Mouse (Mus musculus): ENCODE measurements around the gene Dock7.
A peak's percentile ranks its signal among the peaks of the same experiment; 100 is the strongest.

Gene Dock7

DNA sequence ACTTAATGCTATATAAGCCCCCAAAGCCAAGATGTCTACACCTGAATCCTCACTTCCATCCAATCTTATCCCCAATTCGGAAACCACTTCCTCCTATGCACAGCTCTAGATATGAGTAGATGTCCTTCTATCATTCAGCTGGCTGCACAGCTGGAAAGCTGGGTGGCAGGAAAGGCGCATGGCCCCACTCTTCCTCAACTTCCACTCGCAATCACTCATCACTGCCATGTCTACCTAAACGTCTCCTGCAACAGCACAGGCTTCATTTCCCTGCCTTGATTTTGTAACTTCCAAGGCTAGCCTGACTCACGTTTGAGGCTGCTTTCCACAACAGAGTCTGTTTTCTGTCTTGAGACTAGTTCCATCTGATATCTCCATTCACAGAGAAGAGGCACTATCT, 1.7 kb downstream of the Dock7 start:
- no peak for DNase-seq

DNA sequence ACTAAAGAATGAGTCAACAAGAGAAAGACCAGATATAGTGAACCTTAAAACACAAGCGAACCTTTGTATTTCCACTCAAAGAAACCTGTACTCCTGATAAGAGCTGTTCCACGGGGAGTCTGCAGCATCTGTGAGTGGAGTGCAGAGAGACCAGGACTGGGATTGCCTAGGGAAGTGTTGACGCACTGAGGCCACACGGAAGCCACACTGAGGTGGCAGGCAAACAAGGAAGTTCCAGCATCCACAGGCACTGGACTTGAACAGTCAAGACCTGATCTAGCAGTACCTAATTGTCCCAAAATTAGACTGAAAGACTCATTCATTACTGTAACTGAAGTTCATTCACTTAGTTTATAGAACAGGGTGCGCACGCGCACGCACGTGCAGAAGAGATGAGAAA, 4.9 kb downstream of the Dock7 start:
- DNase-seq, result no peak

DNA sequence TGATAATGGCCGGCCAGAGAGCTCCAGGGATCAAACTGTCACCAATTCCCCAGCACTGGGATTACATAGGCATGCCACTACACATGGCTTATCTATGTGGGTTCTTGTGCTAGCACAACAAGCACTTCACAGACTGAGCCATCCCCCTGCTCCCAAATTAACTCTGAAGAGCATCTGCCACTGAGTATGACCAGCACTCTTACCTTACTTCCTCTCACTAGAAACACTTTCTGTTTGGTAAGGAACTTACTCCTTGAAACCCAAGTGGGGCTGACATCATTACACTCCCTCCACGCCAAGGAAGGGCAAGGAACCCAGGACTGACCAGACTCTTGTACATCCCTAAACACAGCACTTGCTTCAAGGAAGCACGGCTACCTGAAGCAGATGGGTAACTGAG, 9.0 kb downstream of the Dock7 start:
- DNase-seq, result no peak

DNA sequence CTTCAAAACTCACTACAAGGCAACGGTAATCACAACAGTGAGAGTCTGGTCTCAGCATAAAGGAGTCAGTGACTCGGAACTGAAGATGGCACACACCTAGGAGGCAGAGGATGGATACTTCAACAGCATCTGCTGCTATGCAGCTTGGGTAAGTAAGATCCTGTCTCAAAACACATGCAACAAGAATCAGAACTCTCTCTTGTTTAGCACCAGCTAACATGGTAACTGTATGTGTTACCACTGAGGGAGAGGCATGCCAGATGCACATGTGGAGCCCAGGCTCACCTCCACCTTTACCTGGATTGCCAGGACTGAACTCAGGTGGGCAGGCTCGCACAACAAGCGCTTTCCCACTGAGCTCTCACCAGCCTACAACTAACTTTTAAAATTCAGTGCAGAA, 11.9 kb downstream of the Dock7 start:
- no peak for DNase-seq

DNA sequence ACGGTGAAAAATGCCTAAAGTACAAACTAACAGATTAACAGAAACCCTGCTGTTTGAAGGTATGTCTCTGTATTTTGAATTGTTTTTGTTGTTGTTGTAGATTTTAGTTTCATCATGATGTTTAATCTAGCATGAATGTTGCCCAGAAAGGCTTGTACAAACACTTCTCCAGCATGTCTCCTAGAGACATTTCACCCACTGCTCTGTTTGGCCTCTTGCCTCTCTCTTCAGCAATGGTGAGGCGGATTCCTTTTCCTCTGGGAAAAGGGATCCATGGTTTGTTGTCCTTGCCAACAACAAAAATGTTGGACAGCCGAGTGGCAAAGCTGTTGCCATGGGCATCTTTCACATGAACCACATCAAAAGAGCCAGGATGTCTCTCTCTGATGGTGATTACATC, 17.9 kb downstream of the Dock7 start:
- DNase-seq, result no peak

DNA sequence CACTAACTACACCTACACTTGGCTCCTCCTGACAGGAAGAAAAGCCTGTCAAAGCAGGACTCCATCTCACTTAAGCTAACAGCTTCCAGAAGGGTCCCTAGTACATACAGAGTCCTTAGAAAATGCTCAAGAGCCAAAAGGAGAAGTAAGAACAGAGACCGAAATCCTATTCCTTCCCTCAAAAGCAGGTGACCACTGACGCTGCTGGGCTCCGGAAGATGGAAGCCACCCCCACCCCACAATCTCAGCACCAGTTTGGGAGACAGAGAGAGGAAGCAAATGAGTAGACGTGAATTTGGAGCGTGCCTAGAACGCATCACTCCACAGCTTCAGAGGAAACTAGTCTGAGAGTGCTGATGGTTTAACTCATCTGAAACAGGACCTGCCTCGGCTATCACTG, 20.0 kb downstream of the Dock7 start:
- no peak for DNase-seq

DNA sequence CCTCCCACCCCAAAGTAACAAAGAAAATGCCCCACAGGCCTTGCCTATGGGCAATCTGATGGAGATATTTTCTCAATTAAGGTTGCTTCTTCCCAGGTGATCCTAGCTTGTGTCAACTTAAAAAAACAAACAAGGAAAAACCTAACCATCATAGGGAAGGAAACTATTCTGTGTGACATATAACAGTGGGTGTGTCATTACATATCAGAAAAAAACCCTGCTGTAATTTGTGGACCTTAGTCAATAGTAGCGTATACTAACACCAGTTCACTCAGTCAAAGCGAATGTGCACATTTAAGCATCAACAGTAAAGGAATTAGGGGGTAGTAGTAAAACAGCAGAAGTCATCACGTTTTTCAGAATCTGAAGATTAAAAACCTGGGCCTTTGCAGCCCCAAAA, 28.9 kb downstream of the Dock7 start:
- DNase-seq, result no peak

DNA sequence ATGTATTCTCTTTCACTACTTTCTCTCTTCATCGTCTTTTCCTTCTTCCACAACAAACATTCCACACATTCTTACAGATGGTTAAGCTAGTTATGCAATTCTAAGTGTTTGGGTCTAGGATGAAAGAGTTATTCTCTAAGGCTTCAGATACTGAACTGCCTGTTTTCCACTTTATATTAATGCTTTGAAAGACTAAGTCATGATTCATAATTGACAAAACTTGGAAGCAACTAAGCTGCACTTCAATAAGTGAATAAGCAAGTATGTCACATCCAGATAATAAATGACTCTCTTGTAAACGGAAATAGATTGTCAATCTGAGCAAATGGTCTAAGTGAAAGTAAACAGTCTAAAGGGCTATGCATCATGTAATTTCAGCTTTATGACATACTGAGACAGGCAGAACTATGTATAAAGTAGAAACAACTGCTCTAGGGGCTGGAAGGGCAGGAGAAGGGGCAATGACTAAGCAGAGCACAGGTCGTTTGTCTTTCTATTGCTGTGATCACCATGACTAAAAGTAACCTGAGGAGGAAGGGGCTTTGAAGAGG, 29.5 kb downstream of the Dock7 start:
- no peak for DNase-seq

DNA sequence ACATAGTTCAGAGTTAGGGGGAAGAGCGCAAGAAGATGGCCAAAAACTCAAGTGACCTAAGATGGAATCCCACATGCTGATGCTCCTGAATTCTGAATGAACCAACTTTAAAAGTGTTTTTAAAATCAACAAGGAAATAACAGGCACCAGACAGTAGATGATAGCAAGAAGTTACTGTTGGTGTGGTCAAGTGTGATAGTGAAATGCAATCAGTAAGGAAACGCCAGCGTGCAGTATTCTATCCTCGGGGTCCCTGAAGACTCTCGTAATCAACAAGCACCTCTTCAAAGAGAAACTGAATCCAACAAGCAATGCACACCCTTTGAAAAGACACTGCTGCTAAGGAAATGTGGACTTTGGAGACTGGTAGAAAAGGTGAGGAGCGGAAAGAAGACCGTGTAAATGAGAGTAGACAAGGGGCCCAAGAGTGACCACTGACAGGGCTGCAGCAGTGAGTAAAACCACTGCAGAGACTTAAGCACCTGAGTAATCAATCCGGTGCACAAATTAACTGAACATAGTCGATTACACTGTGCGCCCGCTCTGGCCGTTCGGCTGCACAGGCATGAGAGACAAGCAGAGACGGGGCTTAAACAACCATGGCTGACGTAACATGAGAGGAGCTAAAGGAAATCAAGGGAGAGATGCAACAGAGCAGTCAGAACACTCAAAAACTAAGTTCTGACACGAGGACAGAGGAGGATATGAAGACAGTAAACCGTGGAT, 32.8 kb downstream of the Dock7 start:
- DNase-seq, result no peak

DNA sequence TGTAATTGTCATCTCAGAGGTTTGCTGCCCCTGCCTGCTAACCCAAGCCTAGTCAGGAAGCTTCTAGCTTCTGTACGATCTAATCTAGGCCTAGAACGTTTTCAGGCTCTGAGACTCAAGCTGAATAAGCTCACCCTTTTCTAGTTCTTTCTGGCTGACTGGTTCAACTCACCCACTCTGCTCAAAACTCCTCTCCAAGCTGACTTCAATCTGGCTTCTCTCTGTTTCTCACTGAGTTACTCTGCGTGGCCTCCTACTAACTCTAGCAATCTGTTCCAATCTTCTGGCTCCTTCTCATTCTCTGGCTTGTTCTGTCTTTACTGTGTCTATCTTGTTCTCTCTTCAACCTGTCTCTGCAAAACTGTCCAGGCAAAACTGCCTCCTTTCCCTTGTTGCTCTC, 36.9 kb downstream of the Dock7 start:
- no peak for DNase-seq

DNA sequence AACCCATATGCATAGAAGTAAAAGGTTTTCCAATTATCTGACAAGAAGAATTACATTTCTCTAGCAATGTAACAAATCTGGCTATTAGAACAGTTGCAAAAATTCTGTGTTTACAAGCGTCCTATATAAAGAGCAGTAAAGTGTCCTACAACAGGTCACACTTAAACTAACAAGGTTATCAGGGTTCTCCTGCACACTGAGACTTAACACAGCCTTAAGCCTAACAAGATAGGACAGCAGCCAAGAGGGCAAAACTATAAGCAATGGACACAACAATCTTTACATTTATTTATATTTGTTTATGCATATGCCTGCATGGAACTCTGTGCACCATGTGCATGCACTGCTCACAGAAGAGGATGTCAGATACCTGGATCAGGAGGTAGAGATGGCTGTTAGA, 39.5 kb downstream of the Dock7 start:
- no peak for DNase-seq

DNA sequence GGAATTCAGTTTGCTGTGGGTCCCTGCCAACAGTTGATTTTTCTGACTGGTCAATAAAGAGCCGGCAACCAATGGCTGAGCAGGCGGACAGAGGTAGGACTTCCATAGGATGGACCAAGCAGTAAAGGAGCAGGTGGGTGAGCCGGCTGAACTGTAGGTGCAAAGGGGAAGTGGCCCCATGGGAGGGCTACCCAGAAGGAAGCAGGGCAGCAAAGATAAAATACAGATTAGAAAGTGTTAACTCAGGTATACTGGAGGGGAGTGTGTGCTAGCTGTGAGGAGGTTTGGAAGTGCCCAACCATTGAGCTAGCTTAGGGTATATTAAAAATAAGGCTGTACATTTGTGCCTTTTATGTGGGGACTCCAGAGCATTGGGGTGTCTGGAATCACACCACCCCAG, 42.7 kb downstream of the Dock7 start:
- no peak for DNase-seq

DNA sequence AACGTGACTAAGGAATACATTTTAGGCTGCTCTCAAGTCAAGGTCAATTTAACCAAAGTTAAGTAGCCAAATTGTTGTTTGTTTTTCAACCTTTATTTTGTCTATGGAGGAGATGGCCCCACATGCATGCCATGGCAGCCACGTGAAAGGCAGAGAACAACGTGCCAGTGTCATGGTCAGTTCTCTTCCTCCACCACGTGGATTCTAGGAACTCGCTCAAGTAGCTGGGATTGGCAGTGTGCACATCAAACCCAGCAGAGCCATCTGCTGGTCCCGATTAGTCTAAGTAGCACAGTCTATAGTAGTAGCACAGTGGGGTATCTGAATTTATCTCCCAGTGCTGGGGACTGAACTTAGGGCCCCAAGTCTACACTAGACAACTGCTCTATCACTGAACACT, 51.9 kb downstream of the Dock7 start:
- DNase-seq, result peak in 1 of 2 experiments; percentile 10

DNA sequence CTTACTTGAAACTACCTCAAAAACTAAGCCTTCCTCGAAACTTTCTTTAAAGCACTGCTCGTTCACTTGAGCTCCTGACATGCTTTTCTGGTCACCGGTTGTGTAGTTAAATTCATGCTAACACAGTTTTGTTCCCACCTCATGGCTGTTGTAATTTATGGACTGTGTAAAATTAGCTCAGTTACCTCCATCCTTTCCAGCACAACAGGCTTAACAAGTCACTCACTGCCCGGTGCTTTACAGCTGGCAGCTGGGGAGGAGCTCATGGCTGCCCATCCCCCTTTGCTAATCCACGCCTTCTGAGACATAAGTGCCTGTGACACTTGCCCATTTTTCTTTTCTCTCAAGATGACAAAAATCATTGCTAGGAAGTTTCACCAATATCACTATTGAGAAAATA, 56.2 kb downstream of the Dock7 start:
- peak; percentile 6 to 27 for DNase-seq

DNA sequence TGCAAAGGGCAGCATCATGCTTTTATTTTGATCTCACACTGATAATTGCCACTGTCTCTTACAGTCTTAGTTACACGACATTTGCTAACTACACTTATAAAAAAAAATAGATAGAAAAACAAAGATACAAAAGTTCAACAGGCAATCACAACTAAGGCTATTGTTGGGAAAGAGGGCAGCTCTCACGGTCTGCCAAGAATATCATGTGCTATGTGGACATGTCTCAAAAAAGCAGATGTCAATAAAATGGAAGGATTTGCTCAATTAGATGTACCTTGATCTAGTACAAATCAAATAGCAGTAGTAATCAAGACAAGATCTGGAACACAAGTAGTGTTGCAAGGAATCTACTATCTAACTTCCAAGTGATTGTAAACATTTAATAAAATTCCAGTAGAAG, 72.1 kb downstream of the Dock7 start:
- no peak for DNase-seq

DNA sequence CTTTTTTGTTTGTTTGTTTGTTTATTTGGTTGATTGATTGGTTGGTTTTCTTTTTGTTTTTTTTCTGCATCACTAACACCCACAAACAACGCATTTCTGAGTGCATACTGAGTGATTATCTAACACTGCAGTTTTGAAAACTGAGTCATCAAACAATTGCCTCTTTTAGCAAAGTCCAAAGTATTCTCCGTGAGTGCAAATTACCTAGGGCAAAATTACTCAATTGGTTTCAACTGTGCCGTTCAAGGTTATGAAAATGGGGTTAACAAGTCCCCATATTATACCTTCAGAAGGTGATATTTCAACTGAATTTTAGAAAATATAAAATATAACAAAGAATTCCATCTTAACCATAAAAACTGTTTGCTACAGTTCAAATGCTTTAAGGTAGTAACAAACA, 74.2 kb downstream of the Dock7 start:
- no peak for DNase-seq

DNA sequence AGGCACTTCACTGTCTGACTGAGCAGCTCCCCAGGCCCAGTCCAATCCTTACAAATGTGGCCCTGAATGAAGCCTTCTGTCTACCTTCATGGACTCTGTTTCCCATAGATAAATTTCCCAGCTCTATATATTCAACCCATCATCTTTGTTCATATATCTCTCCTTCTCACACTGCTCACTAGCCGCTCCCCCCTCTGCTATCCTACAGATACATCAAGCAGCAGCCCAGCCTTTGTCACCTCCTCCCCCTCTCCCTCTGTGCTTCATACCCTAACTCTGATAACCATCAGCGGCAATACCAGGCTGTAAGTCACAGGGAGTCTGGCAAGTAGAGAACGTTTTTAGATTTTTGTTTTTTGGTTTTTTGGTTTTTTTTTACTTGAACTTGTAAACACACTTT, 75.9 kb downstream of the Dock7 start:
- no peak for DNase-seq

DNA sequence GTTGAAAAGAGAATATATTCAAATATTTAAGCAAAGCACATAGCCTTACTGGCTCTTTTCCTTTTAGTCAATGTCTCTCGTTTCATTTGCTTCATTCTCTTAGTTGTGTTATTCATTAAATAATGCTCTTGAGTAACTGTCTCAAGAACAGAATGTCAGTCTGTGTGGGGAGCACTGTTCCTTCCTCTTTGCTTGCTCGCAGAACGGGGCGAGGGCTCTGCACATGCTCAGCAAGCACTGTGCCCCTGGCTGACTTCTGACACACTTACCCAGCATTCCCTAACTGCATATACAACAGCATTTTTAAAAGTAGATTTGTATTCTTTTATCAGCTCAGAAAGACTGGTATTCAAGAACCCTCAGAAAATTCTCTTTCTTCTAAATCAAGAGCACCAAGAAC, 87.8 kb downstream of the Dock7 start:
- peak; percentile 37 to 54 for DNase-seq

DNA sequence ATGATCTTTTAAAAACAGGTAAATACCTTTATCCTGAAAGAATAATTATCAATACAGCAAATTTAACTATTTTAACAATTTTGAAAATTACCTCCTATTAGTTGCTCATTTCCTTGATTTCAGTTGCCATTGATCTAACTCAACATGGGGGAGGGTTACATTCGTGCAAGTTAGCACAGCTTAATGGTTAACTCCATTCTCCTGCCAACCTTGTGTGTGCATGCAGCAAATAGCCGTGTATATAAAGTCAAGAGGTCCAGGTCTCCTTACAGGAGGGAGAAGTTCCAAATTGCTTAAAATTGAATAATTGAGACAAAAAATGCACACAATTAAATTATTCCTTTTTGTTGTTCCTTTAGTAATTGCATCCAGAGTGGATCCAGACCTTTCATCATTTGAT, 90.0 kb downstream of the Dock7 start, which contains the start of gene Angptl3:
TSS of gene Angptl3 (plus strand) at position 269 of the 400 bp plus-strand sequence.
- peak; percentile 63 to 79 for DNase-seq

DNA sequence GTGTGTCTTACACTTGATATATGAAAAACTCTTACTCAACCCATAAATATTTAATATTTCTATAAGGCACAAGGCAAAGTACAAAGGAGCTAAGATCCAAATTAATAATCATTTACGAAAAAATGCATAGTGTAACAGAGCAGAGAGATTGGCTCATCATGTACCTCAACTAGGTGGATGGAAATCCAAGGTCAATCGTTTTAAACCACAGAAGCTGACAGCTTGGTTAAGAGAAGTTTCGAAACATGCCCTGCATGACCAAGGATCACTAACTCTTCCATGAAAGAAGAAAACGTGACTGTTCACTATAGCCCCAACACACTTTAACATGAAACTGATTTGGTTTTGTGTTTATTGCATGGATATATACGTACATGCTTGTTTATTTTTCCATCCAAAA, 92.3 kb downstream of the Dock7 start:
- no peak for DNase-seq

DNA sequence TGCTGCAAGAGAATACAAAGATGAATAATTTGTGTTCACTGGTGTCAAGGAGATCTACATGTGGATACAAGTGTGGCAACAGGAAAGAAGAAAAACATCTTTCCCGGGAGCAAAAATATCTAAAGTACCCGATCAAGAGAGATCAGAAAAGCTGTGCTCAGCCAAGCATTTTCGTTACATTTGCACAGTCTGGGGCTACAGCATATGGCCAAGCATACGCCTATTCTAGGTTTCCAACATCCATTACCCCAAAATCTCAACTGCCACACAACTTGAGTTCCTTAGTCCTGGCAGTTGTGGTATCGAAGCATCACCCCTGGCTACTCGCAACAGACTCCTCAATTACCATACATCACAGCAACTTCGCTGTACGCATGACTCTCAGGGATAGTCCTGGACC, 98.5 kb downstream of the Dock7 start:
- no peak for DNase-seq

DNA sequence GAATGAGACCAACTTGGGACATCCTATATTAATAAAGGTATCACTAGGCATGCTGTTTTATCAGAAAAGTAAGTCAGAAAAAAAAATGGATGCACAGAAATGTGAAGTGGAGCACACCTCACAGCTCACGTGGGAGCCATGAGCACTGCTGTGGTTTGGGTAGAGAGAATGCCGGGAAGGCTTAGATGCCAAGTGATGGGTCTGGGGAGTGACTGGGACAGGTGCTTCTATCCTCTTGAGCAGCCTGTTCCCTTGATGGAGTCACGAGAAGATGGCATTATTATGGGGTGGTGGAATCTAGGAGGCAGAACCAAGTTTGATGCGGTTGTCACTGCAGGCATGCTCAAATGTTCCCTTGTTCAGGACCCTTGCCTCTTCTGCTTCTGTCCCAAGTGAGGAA, 109.7 kb downstream of the Dock7 start:
- no peak for DNase-seq

DNA sequence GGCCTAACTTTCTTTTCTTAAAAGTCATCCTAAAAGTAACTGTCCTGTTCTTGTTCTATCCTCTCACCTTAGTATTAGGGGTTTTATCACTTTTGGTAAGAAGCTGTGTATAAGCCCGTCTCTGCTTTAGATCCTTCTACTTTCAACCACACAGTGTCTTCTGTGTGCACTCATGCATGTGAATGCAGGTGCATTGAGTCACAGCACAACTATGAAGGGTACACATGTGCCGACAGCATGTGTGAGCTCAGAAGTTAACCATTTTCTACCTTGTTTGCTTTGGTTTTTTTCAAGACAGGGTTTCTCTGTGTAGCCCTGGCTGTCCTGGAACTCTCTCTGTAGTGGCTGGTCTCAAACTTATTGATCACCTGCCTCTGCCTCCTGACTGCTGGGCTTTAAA, 114.4 kb downstream of the Dock7 start:
- DNase-seq, result no peak

DNA sequence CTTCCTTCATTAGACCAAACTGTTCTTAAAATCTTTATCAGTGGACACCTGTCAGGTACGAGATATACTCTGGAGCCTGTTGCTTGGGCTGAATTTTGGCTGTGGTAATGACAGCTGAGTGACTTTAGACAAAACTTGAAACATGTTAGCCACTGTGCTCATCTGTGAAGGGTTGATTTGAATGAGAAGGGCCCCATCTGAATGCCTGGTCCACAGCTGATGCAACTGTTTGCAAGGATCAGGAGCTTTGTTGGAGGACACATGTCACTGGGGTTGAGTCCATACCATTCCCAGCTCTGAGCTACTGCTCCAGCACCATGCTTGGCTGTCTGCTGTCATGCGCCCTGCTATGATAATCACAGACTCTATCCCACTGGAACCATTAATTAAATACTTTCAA, 115.1 kb downstream of the Dock7 start:
- no peak for DNase-seq

DNA sequence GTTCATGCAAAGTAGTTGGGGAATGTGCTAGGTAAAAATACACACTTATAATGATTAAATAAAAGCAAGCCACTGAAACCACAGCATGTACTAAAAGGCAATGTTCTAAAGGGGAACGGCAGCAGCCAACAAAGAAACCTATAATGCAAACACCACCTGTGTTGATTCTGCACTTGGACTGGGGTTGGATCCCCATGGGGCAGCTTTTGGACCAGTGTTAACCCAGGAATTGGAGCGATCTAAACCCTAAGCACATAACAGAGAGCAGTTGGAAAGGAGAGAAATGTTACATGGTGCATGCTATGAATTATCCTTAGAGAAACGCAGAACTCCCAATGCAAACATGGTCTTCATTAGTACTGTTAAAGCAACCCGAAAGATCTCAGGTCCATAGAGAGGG, 127.2 kb downstream of the Dock7 start:
- DNase-seq, result no peak
